Mouse (Mus musculus): ENCODE data around the gene Obp2a.
"Not testable (repeated sequence)": the region's sequence is repeated elsewhere in the genome, so short reads cannot be mapped to it uniquely, and the experiment has no call there.

Obp2a gene

GRCm38 (mm10) chr2:25699743-25700142, at the start of gene Obp2a:
Obp2a (plus strand) TSS chr2:25700043.
- CTCF ChIA-PET = not testable (repeated sequence)

DNA sequence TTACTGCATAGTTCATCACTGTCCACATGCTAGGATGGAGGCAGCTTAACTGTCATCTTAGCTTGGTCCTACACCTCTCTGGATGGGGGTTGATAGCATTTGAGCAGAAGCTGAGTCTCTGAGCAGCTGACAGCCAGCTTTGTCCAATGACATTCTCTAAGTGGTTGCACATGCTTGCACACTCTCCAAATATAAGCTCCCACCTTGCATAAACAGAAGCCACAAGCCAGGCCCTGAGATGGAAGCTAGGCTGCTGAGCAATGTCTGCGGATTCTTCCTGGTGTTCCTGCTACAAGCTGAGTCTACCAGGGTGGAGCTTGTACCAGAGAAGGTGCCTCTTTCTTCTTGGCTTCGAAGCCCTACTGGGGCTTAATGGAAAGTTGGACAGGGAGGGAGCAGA, 46.9 kb upstream of the Obp2a start, which contains the start of gene Lcn8:
Gene Lcn8 (plus strand): TSS at position 219 of the 400 bp plus-strand sequence.
- CTCF ChIA-PET = interaction anchor here (0.8 kb wide), 1 partner anchor 145 kb away, joined by 4 read pairs; no protein-coding TSS in a partner anchor

GRCm38 (mm10) chr2:25654502-25654901, 45.3 kb upstream of the Obp2a start:
- CTCF ChIA-PET = no interaction called here

DNA sequence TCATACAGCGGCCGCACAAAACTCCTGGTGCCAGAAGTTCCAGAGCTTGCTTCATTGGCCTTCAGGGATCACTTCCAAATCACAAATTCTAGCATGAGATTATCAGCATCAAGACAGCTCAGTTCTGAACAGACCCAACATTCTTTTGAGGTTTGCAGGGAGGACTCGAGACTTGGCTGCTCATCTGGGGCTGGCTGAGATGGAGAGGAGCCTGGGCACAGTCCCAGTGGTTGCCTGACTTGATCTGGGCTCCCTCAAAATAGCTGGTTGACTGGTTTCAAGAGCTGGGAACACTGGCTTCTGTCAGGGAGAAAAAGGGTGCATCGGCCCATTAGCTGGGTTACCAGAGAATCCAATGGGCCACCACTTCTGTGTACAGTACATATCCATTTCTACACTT, 43.2 kb upstream of the Obp2a start:
- CTCF ChIA-PET = no interaction called here

- CTCF ChIA-PET = no interaction called here
Observed at GRCm38 (mm10) chr2:25657246-25657645, 42.6 kb upstream of the Obp2a start.

DNA sequence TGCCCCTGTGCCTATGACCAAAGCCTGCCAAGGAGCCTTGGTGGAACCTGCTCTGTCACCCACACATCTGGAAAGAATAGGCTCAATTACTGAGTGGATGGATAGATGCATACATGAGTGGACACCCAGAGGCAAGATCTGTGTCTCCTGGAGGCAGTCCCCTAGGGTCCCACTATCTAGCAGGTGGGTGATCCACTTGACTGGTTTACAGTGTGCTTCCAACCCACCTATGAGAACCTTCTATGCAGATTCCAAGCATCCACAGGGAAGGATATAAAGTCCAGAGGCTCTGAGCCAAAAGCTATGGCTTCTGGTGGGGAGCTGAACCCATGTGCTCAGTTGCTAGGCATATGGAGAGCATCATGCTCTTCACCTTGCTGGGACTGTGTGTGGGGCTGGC, 42.2 kb upstream of the Obp2a start, which contains the start of gene Lcn5:
Gene Lcn5 (plus strand): TSS at position 301 of the 400 bp plus-strand sequence.
- CTCF ChIA-PET = no interaction called here

GRCm38 (mm10) chr2:25660279-25660678, 39.6 kb upstream of the Obp2a start:
- CTCF ChIA-PET = interaction anchor here (0.6 kb wide), 1 partner anchor 423 kb away, joined by 3 read pairs; no protein-coding TSS in a partner anchor

GRCm38 (mm10) chr2:25661245-25661970, 38.4 kb upstream of the Obp2a start:
- CTCF ChIA-PET = no interaction called here

GRCm38 (mm10) chr2:25663511-25663910, 36.3 kb upstream of the Obp2a start:
- CTCF ChIA-PET = no interaction called here

DNA sequence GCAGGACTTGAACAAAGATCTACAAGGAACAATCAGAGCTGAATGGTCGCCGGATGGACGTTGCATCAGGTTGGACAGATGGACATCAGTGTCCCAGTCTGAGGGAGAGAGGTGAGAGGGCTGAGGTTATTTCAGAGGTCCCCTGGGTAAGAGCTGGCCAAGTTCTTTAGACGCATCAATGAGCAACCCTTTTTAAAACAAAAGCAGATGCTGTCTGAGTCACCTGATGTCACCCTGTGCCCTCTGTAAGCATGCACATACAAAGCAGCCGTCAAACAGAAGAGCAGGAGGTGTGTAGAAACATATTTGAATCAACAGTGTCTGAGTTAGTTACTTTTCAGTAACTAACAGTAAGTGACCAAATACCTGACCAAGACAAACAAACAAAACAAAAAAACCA, 35.7 kb upstream of the Obp2a start:
- CTCF ChIA-PET = no interaction called here

- CTCF ChIA-PET = no interaction called here
Observed at GRCm38 (mm10) chr2:25666516-25666915, 33.3 kb upstream of the Obp2a start.

DNA sequence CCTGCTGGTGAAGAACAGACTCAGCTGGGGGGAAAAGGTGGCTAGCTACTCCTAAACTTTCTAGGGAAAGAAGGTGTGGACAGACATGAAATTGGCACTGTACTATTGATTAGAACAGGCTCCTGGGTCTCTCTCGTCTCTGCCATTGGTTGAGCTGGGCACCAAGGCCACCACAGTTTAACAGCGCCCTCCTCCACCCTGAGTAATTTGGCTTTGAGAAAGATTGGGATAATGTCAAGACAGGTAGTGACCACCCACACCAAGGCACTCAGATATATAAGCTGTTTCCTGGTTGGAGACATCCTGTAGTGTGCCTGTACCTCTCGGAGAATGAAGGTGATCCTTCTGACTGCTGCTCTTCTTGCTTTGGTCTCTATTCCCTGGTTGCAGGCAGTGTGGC, 23.4 kb upstream of the Obp2a start, which contains the start of gene Lcn6:
Gene Lcn6 (plus strand): TSS at position 301 of the 400 bp plus-strand sequence.
- CTCF ChIA-PET = no interaction called here

GRCm38 (mm10) chr2:25679559-25679958, 20.3 kb upstream of the Obp2a start:
- CTCF ChIA-PET = no interaction called here

- CTCF ChIA-PET = interaction anchor here (0.5 kb wide), 1 partner anchor 43 kb away, joined by 3 read pairs; no protein-coding TSS in a partner anchor
Observed at GRCm38 (mm10) chr2:25682426-25682825, 17.4 kb upstream of the Obp2a start, which contains the start of gene Lcn10. Lcn10 (plus strand) TSS chr2:25682726.

DNA sequence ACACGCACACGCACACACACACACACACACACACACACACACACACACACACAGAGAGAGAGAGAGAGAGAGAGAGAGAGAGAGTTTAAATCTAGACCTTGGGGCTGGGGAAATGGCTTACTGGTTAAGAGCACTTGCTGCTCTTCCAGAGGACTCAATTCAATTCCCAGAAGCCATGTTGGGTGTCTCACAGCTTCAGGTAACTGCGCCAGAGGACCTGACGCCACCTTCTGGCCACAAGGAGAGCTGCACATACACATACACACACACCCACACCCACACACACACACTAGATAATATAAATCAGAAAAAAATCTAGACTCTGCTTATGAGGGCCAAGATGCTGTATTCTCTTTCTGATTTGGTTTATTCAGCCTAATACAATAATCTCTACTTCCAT, 12.9 kb upstream of the Obp2a start:
- CTCF ChIA-PET = no interaction called here

DNA sequence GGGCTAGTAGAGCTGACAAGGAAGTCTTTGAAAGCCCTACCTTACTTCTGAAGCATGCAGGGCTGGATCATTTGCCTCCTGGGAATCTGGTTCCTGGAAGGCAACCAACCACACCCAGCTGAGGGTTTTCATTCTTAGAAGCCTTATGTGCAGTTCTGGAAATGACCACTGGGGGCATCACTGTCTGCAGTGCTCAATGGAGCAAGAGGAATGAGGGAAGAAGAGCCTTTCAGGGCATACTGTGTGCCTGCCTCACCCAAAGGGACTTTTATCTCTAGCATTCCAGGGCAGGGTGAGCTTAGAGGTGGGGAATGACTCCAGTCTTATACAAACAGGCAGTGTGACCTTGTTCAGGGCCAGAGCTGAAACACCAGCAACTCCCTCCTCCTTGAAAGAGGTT, 5.2 kb upstream of the Obp2a start:
- CTCF ChIA-PET = interaction anchor here (1.2 kb wide), 1 partner anchor 37 kb away, joined by 3 read pairs; no protein-coding TSS in a partner anchor

GRCm38 (mm10) chr2:25696951-25697350, 2.9 kb upstream of the Obp2a start:
- CTCF ChIA-PET = no interaction called here

DNA sequence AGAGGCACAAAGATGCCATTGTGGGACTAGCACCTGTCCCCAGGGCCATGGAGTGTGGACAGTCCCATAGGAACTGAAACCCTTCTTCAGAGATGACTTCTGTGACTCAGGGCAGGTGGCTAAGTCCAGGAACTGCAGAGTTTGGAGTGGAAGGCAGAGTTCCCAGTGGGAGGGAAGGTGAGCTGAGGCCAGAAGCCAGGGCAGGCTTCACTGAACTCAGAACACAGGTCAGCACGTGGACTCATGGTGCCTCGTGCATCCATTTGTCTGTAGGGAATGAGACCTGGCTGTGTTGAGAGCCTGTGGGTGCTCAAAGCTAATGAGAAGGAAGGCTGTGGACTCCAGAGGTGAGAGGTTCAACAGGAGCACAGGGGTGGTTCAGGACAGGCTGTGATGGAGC, 1.1 kb upstream of the Obp2a start:
- CTCF ChIA-PET = no interaction called here

GRCm38 (mm10) chr2:25701001-25701400, 1.2 kb downstream of the Obp2a start:
- CTCF ChIA-PET = no interaction called here

DNA sequence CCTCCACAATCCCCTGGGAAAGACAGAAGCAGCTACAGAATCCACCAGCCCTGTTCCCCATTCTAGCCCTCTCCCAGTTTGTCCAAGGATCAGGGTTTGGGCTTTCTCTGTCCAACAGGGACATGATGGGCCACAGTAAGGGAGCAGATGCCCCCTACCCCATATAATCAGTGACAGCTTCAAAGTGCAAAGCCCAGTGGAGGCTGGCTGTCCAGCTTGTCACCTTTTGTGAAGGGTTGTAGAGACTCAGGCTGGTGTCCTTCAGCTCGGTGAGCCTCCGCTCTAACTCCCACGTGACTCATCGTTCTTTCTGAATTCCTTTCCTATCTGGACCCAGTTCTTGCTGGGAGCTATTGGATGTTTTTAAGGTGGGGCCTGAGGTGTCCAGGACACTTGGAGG, 3.9 kb downstream of the Obp2a start:
- CTCF ChIA-PET = no interaction called here

GRCm38 (mm10) chr2:25706643-25707481, 7.0 kb downstream of the Obp2a start, which contains the start of gene Bmyc:
Bmyc (plus strand) TSS chr2:25706739.
- CTCF ChIA-PET = no interaction called here

GRCm38 (mm10) chr2:25708121-25708520, 8.3 kb downstream of the Obp2a start:
- CTCF ChIA-PET = no interaction called here

DNA sequence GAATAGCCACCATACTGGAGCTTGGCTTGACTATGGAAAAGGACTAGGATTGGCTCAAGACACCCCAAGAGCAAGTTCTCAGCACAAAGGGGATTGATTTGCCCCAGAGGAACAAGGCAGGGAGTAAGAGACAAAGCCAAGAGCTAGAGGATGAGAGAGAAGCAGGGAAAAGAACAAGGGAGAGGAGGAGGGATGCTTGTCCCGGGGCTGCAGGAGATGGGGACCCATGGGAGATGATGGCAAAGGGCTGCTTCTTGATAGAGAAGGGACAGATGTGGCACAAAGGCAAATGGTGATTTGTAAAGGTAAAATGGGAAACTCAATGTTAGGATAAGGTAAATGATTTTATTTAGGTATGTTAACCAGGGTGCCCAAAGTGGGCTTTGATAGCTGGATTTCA, 9.2 kb downstream of the Obp2a start:
- CTCF ChIA-PET = not testable (repeated sequence)
